Mouse (Mus musculus) midbrain, embryonic 15.5 days (tissue): ENCODE results near the gene Slc30a9. TPM values are rescaled to one million over a fixed set of nuclear protein-coding genes. Genes with fewer than 3 reads are reported as not detected.
A peak's percentile ranks its signal among the peaks of the same experiment; 100 is the strongest.

Experiments
- ATAC-seq: fragments of 200-750 bp; cut with Nextera tagmentation; replicated peaks from 2 replicates; pipeline ENCODE4 v1.8.0; 2017; ENCODE audit warnings: moderate TSS enrichment
- H3K27ac ChIP-seq: fragments of 300-500 bp; sonication (generic); 2 replicates; pipeline ENCODE4 v1.5.1; 2015; ENCODE audit warnings: mild to moderate bottlenecking, inconsistent platforms
- H3K27me3 ChIP-seq: fragments of 300-500 bp; sonication (generic); replicated peaks from 2 replicates; pipeline ENCODE4 v1.6.1; 2015; ENCODE audit warnings: inconsistent platforms
- H3K36me3 ChIP-seq: fragments of 300-500 bp; sonication (generic); replicated peaks from 2 replicates; pipeline ENCODE4 v1.6.1; 2015; ENCODE audit warnings: inconsistent platforms
- H3K4me1 ChIP-seq: fragments of 300-500 bp; sonication (generic); 2 replicates; pipeline ENCODE4 v1.6.1; 2015; ENCODE audit warnings: inconsistent platforms
- H3K4me2 ChIP-seq: fragments of 300-500 bp; sonication (generic); 2 replicates; pipeline ENCODE4 v1.6.1; 2015; ENCODE audit warnings: inconsistent platforms, mild to moderate bottlenecking, moderate library complexity
- H3K4me3 ChIP-seq: fragments of 300-500 bp; sonication (generic); 2 replicates; pipeline ENCODE4 v1.5.1; 2015; ENCODE audit warnings: mild to moderate bottlenecking, inconsistent platforms
- H3K9ac ChIP-seq: fragments of 300-500 bp; sonication (generic); 2 replicates; pipeline ENCODE4 v1.6.1; 2015; ENCODE audit warnings: mild to moderate bottlenecking, inconsistent platforms
- H3K9me3 ChIP-seq: fragments of 300-500 bp; sonication (generic); 2 replicates; pipeline ENCODE4 v1.6.1; 2016; ENCODE audit warnings: inconsistent platforms
- WGBS: fragments of 180-500 bp; shearing (Covaris S2); methylation state at CpG from one replicate; pipeline ENCODE4 v1.1.7; 2015; ENCODE audit warnings: mixed read lengths; 5-methylcytosine and 5-hydroxymethylcytosine counted together
- polyA plus RNA-seq: library from polyadenylated mRNA; unstranded; fragments of >200 nt; fragmentation: Nextera tagmentation; extraction: Ambion mirVana; gene quantifications from 2 replicates; pipeline ENCODE4 v1.2.1, GENCODE M21; 2015

The Slc30a9 gene
- polyA plus RNA-seq, 1 experiment from 2014 or later: 158 TPM

- no peak overlapping the region for H3K27ac ChIP-seq
- H3K9ac ChIP-seq: no peak overlapping the region
- 94% methylated on average over 1 of the region's 1 CpGs for WGBS
- no peak for ATAC-seq
- no peaks in the 10 kb centered on the region for H3K36me3 ChIP-seq
- no peak overlapping the region for H3K4me3 ChIP-seq
- no peaks in the 10 kb centered on the region for H3K4me1 ChIP-seq
- no peaks in the 10 kb centered on the region for H3K9me3 ChIP-seq
- no peaks in the 10 kb centered on the region for H3K27me3 ChIP-seq
- no peak overlapping the region for H3K4me2 ChIP-seq
These were observed 10.6 kb upstream of the Slc30a9 start for GRCm38 (mm10) chr5:67296171-67296570.

- 88% methylated on average over 5 of the region's 5 CpGs for WGBS
- no peaks in the 10 kb centered on the region for H3K9me3 ChIP-seq
- no peak overlapping the region for H3K4me3 ChIP-seq
- H3K9ac ChIP-seq: no peak overlapping the region
- no peak overlapping the region for H3K27ac ChIP-seq
- no peak for ATAC-seq
- H3K27me3 ChIP-seq: no peaks in the 10 kb centered on the region
- no peaks in the 10 kb centered on the region for H3K36me3 ChIP-seq
- no peaks in the 10 kb centered on the region for H3K4me1 ChIP-seq
- H3K4me2 ChIP-seq: no peak overlapping the region
These were observed 9.5 kb upstream of the Slc30a9 start for GRCm38 (mm10) chr5:67297026-67297813.

- H3K4me2 ChIP-seq: no peak overlapping the region
- no peak overlapping the region for H3K9ac ChIP-seq
- no peaks in the 10 kb centered on the region for H3K9me3 ChIP-seq
- WGBS: 95% methylated on average over 6 of the region's 6 CpGs
- H3K27me3 ChIP-seq: no peaks in the 10 kb centered on the region
- no peaks in the 10 kb centered on the region for H3K4me1 ChIP-seq
- no peaks in the 10 kb centered on the region for H3K36me3 ChIP-seq
- no peak overlapping the region for H3K27ac ChIP-seq
- no peak for ATAC-seq
- H3K4me3 ChIP-seq: no peak overlapping the region
These were observed 6.8 kb upstream of the Slc30a9 start for GRCm38 (mm10) chr5:67299847-67300412.

GRCm38 (mm10) chr5:67300926-67301597 lies 5.7 kb upstream of the Slc30a9 start:
- H3K27ac ChIP-seq: no peak overlapping the region
- H3K36me3 ChIP-seq: no peaks in the 10 kb centered on the region
- 90% methylated on average over 8 of the region's 8 CpGs for WGBS
- no peaks in the 10 kb centered on the region for H3K27me3 ChIP-seq
- no peak overlapping the region for H3K9ac ChIP-seq
- no peaks in the 10 kb centered on the region for H3K4me1 ChIP-seq
- H3K4me2 ChIP-seq: no peak overlapping the region
- H3K4me3 ChIP-seq: no peak overlapping the region
- H3K9me3 ChIP-seq: no peaks in the 10 kb centered on the region
- no peak for ATAC-seq

GRCm38 (mm10) chr5:67301722-67302331 lies 4.9 kb upstream of the Slc30a9 start:
- no peak overlapping the region for H3K27ac ChIP-seq
- H3K27me3 ChIP-seq: no peaks in the 10 kb centered on the region
- no peak overlapping the region for H3K4me2 ChIP-seq
- H3K4me1 ChIP-seq: peaks cover 2% of the 10 kb centered on the region; the same call in 1 of the 2 replicates
- no peak overlapping the region for H3K4me3 ChIP-seq
- no peak for ATAC-seq
- H3K9ac ChIP-seq: no peak overlapping the region
- H3K9me3 ChIP-seq: no peaks in the 10 kb centered on the region
- 86% methylated on average over 8 of the region's 8 CpGs for WGBS
- no peaks in the 10 kb centered on the region for H3K36me3 ChIP-seq

GRCm38 (mm10) chr5:67303816-67304215 lies 2.9 kb upstream of the Slc30a9 start:
- Histone ChIP-seq H3K9ac (no peak overlapping the region), H3K27me3 (no peaks in the 10 kb centered on the region), H3K4me3 (no peak overlapping the region), H3K9me3 (no peaks in the 10 kb centered on the region), H3K36me3 (no peaks in the 10 kb centered on the region), H3K4me1 (peaks cover 15% of the 10 kb centered on the region), H3K4me2 (no peak overlapping the region), H3K27ac (no peak overlapping the region)
- ATAC-seq: no peak
- WGBS: 96% methylated on average over 1 of the region's 1 CpGs

- no peaks in the 10 kb centered on the region for H3K27me3 ChIP-seq
- no peak for ATAC-seq
- H3K27ac ChIP-seq: no peak overlapping the region
- peaks cover 18% of the 10 kb centered on the region for H3K4me1 ChIP-seq
- H3K9me3 ChIP-seq: no peaks in the 10 kb centered on the region
- H3K36me3 ChIP-seq: no peaks in the 10 kb centered on the region
- peak overlapping the region; percentile 71 for H3K4me2 ChIP-seq
- peak overlapping the region; percentile 98 for H3K9ac ChIP-seq
- WGBS: 32% methylated on average over 13 of the region's 13 CpGs
- H3K4me3 ChIP-seq: peak overlapping the region; percentile 94
These were observed 986 bp downstream of the Slc30a9 start for GRCm38 (mm10) chr5:67307659-67308222.

GRCm38 (mm10) chr5:67311811-67312521 lies 5.2 kb downstream of the Slc30a9 start:
- no peaks in the 10 kb centered on the region for H3K27me3 ChIP-seq
- peaks cover 15% of the 10 kb centered on the region for H3K4me1 ChIP-seq
- WGBS: 78% methylated on average over 3 of the region's 3 CpGs
- H3K4me3 ChIP-seq: no peak overlapping the region
- H3K9ac ChIP-seq: no peak overlapping the region
- ATAC-seq: no peak
- no peak overlapping the region for H3K4me2 ChIP-seq
- H3K9me3 ChIP-seq: no peaks in the 10 kb centered on the region
- H3K27ac ChIP-seq: no peak overlapping the region
- no peaks in the 10 kb centered on the region for H3K36me3 ChIP-seq

GRCm38 (mm10) chr5:67312522-67312851 lies 5.7 kb downstream of the Slc30a9 start:
- Histone ChIP-seq H3K27me3 (no peaks in the 10 kb centered on the region), H3K27ac (no peak overlapping the region), H3K4me2 (no peak overlapping the region), H3K36me3 (no peaks in the 10 kb centered on the region; the same call in 1 of the 2 replicates), H3K4me1 (peaks cover 14% of the 10 kb centered on the region), H3K9me3 (no peaks in the 10 kb centered on the region), H3K9ac (no peak overlapping the region), H3K4me3 (no peak overlapping the region)
- no peak for ATAC-seq
- WGBS: 94% methylated on average over 3 of the region's 3 CpGs

GRCm38 (mm10) chr5:67321656-67322268 lies 15.0 kb downstream of the Slc30a9 start:
- H3K4me2 ChIP-seq: no peak overlapping the region
- WGBS: 89% methylated on average over 17 of the region's 17 CpGs
- H3K9ac ChIP-seq: no peak overlapping the region
- H3K9me3 ChIP-seq: no peaks in the 10 kb centered on the region
- H3K4me1 ChIP-seq: no peaks in the 10 kb centered on the region
- no peak for ATAC-seq
- no peak overlapping the region for H3K4me3 ChIP-seq
- no peaks in the 10 kb centered on the region for H3K27me3 ChIP-seq
- no peak overlapping the region for H3K27ac ChIP-seq
- H3K36me3 ChIP-seq: no peaks in the 10 kb centered on the region; the same call in 1 of the 2 replicates

GRCm38 (mm10) chr5:67324032-67324431 lies 17.3 kb downstream of the Slc30a9 start:
- no peaks in the 10 kb centered on the region for H3K9me3 ChIP-seq
- H3K27ac ChIP-seq: no peak overlapping the region
- no peak overlapping the region for H3K4me3 ChIP-seq
- no peaks in the 10 kb centered on the region for H3K27me3 ChIP-seq
- peaks cover 3% of the 10 kb centered on the region; the same call in 1 of the 2 replicates for H3K36me3 ChIP-seq
- no peak overlapping the region for H3K9ac ChIP-seq
- no peak for ATAC-seq
- WGBS: 66% methylated on average over 1 of the region's 1 CpGs
- no peaks in the 10 kb centered on the region for H3K4me1 ChIP-seq
- H3K4me2 ChIP-seq: no peak overlapping the region
